Mouse (Mus musculus) liver, embryonic 14.5 days (tissue): Measurements from ENCODE around the gene Tmsb15a. TPM values are rescaled to one million over a fixed set of nuclear protein-coding genes. Genes with fewer than 3 reads are reported as not detected.
"Not testable (repeated sequence)": the region's sequence is repeated elsewhere in the genome, so short reads cannot be mapped to it uniquely, and the experiment has no call there.

Source experiments
- ATAC-seq: fragments of 200-750 bp; cut with Nextera tagmentation; 2 replicates; pipeline ENCODE4 v1.8.0; 2017; ENCODE audit warnings: moderate number of reproducible peaks, mild to moderate bottlenecking, moderate library complexity; ENCODE audit not compliant: insufficient read depth
- DNase-seq, 3 experiments: peaks; one replicate each; pipeline ENCODE4 v3.0.0-alpha.2; 2012 to 2013; ENCODE audit warnings: low read depth in 3 of 3, low spot score in 3 of 3
- H3K27ac ChIP-seq: fragments of 300-500 bp; sonication (generic); 2 replicates; pipeline ENCODE4 v1.5.1; 2014; ENCODE audit warnings: moderate library complexity, mild to moderate bottlenecking, control low read depth, inconsistent platforms
- H3K27me3 ChIP-seq: fragments of 300-500 bp; sonication (generic); 2 replicates; pipeline ENCODE4 v1.6.1; 2014; ENCODE audit warnings: mild to moderate bottlenecking, low read length, moderate library complexity; ENCODE audit not compliant: control insufficient read depth, insufficient read depth
- H3K36me3 ChIP-seq: fragments of 300-500 bp; sonication (generic); replicated peaks from 2 replicates; pipeline ENCODE4 v1.6.1; 2014; ENCODE audit warnings: low read depth; ENCODE audit not compliant: control insufficient read depth, insufficient read depth
- H3K4me1 ChIP-seq, 2 experiments: fragments of 200-500 bp in 1 of 2; fragments of 300-500 bp in 1 of 2; sonication (generic) in 1 of 2; replicated peaks; 2 replicates each; pipeline ENCODE4 v1.6.1; 2012 to 2014; ENCODE audit warnings: antibody characterized with exemption in 1 of 2, inconsistent platforms in 1 of 2, low read length in 1 of 2; ENCODE audit not compliant: control insufficient read depth in 2 of 2, insufficient read depth in 2 of 2
- H3K4me2 ChIP-seq: fragments of 300-500 bp; sonication (generic); 2 replicates; pipeline ENCODE4 v1.6.1; 2014; ENCODE audit warnings: low read depth, mild to moderate bottlenecking, control low read depth, moderate library complexity
- H3K4me3 ChIP-seq, 2 experiments: fragments of 200-500 bp in 1 of 2; fragments of 300-500 bp in 1 of 2; sonication (generic) in 1 of 2; 2 replicates each; pipeline ENCODE4 v1.5.1; 2012 to 2014; ENCODE audit warnings: low read depth in 2 of 2, low read length in 2 of 2, mild to moderate bottlenecking in 2 of 2, control low read depth in 1 of 2, inconsistent platforms in 1 of 2, moderate library complexity in 1 of 2; ENCODE audit not compliant: insufficient read depth in 1 of 2
- H3K9ac ChIP-seq: fragments of 300-500 bp; sonication (generic); replicated peaks from 2 replicates; pipeline ENCODE4 v1.6.1; 2014; ENCODE audit warnings: mild to moderate bottlenecking, control low read depth, moderate library complexity
- H3K9me3 ChIP-seq: fragments of 300-500 bp; sonication (generic); 2 replicates; pipeline ENCODE4 v1.6.1; 2016; ENCODE audit warnings: low read length, mixed read lengths; ENCODE audit not compliant: control insufficient read depth
- CTCF ChIP-seq: IDR thresholded peaks from 2 replicates; pipeline ENCODE4 v1.5.1; 2016; ENCODE audit warnings: antibody characterized with exemption, low read depth, control low read depth
- EP300 ChIP-seq: IDR thresholded peaks from 2 replicates; pipeline ENCODE4 v1.6.1; 2016; ENCODE audit warnings: antibody characterized with exemption, low read depth
- WGBS: fragments of 180-500 bp; shearing (Covaris S2); extraction: QIAGEN DNeasy Blood & Tissue Kit; methylation state at CpG from one replicate; pipeline ENCODE4 v1.1.7; 2014; ENCODE audit not compliant: insufficient replicate concordance; 5-methylcytosine and 5-hydroxymethylcytosine counted together
- polyA plus RNA-seq, 2 experiments: library from polyadenylated mRNA; depleted of rRNA in 1 of 2; stranded (reverse) in 1 of 2; unstranded in 1 of 2; fragments of >200 nt; fragmentation: Nextera tagmentation in 1 of 2; extraction: Ambion mirVana in 1 of 2; gene quantifications; 2 replicates each; pipeline versions ENCODE4 v1.2.1 to v1.2.3; 2012 to 2014

The Tmsb15a gene
- polyA plus RNA-seq (2012; rRNA removed) (not detected in 2 replicates), polyA plus RNA-seq (2014; fragmentation: Nextera tagmentation; extraction: Ambion mirVana) (not detected in 2 replicates)

- Histone ChIP-seq H3K4me1 (no peaks in the 10 kb centered on the region), H3K9me3 (no peaks in the 10 kb centered on the region), H3K27me3 (no peaks in the 10 kb centered on the region), H3K36me3 (no peaks in the 10 kb centered on the region), H3K4me3 (no peak within 1 kb of the TSS), H3K9ac (no peak within 1 kb of the TSS), H3K4me2 (no peak within 1 kb of the TSS), H3K27ac (no peak within 1 kb of the TSS)
- 66% methylated on average over 10 of the region's 10 CpGs for WGBS
- ATAC-seq: no peak
- DNase-seq: no peak
- TF ChIP-seq CTCF (no peak), EP300 (no peak)
Measured at GRCm38 (mm10) chrX:135725161-135725560, at the start of gene Tmsb15a. Tmsb15a (minus strand) TSS chrX:135725261.

DNA sequence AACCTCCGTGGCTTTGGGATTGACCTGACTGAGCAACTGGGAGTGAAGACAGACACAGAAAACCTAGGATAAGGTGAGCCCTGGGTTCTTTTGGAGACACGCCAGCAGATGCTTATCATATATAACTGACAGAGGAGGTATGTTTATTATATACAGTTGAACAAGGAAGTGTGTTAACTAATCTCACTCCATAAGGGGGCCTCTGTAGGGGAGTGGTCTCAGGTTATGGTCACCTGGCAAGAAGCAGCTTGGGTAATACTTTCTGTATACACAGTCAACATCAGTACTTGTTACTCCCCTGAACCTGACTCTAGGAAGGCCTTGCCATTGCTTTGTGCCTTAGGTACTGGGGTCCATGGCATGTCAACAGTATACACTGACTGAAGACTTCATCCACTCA lies 43.5 kb upstream of the Tmsb15a start:
- H3K36me3 ChIP-seq: no peaks in the 10 kb centered on the region
- H3K9me3 ChIP-seq: no peaks in the 10 kb centered on the region
- DNase-seq (no peak), ATAC-seq (no peak)
- TF ChIP-seq CTCF (no peak), EP300 (no peak)
- no peak overlapping the region for H3K4me2 ChIP-seq
- H3K4me3 ChIP-seq: no peak overlapping the region
- 55% methylated on average over 2 of the region's 2 CpGs for WGBS
- H3K27me3 ChIP-seq: no peaks in the 10 kb centered on the region
- no peak overlapping the region for H3K9ac ChIP-seq
- peaks cover 0 to 2% of the 10 kb centered on the region in 2 experiments; a peak in 1 of 4 replicates for H3K4me1 ChIP-seq
- H3K27ac ChIP-seq: no peak overlapping the region

DNA sequence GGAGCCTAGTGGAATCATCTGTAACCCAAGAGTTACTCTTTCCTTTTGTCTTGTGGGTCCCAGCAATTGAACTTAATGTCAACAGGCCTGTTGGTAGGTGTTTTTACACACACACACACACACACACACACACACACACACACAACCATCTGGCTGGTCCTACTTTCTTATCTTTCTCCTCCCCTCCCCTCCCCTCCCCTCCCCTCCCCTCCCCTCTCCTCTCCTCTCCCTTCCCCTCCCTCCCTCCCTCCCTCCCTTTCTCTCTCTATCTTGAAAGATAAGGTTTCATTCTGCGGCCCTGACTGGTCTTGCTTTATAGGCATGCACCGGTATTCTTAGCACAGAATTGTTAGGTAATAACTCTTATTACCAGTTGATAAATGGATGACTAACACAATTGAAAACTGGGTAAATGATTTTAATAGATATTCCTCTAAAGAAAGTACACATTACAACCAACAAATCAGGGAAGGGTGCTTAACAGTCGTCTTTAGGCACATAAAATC lies 43.0 kb upstream of the Tmsb15a start:
- Histone ChIP-seq H3K9me3 (no peaks in the 10 kb centered on the region), H3K4me3 (no peak overlapping the region), H3K27ac (no peak overlapping the region), H3K36me3 (no peaks in the 10 kb centered on the region), H3K4me1 (peaks cover 0 to 2% of the 10 kb centered on the region in 2 experiments; a peak in 1 of 4 replicates), H3K27me3 (no peaks in the 10 kb centered on the region), H3K4me2 (no peak overlapping the region), H3K9ac (no peak overlapping the region)
- ATAC-seq: peak; percentile 43; the same call in 1 of the 2 replicates
- no peak for TF ChIP-seq CTCF
- TF ChIP-seq EP300: no peak
- WGBS: 32% methylated on average over 3 of the region's 3 CpGs
- no peak for DNase-seq

- H3K9ac ChIP-seq: no peak overlapping the region
- H3K4me1 ChIP-seq: no peaks in the 10 kb centered on the region
- no peaks in the 10 kb centered on the region for H3K9me3 ChIP-seq
- TF ChIP-seq EP300 (no peak), CTCF (peak; percentile 39; the same call in 1 of the 2 replicates)
- DNase-seq: no peak
- no peak overlapping the region for H3K27ac ChIP-seq
- no peak overlapping the region for H3K4me3 ChIP-seq
- H3K27me3 ChIP-seq: no peaks in the 10 kb centered on the region
- no peak overlapping the region for H3K4me2 ChIP-seq
- H3K36me3 ChIP-seq: no peaks in the 10 kb centered on the region
- ATAC-seq: no peak
Measured at GRCm38 (mm10) chrX:135761707-135762106, 36.6 kb upstream of the Tmsb15a start.

DNA sequence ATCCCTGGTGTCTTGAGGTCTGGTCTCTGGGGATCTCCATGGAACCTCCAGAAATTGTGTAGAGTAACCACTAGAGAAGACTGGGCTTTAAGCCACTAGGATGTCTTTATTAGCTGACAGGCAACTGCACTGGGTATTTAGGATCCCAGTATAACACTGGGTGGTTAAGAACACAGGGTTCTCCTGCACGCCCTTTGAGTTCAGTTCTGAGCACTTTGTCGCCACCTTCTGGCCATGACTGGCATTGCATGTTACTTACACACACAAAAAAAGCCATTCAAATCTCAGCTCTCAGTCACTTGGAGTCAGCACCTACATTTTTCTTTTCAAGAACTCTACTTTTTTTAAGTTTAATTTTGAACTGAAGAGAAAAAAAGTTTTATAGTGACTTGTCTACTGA lies 27.8 kb upstream of the Tmsb15a start:
- WGBS: 3% methylated on average over 2 of the region's 2 CpGs
- H3K27me3 ChIP-seq: no peaks in the 10 kb centered on the region
- no peak overlapping the region for H3K4me3 ChIP-seq
- no peaks in the 10 kb centered on the region for H3K36me3 ChIP-seq
- ATAC-seq (no peak), DNase-seq (peak in 2 of 3 experiments; percentile 28 to 33)
- no peak overlapping the region for H3K9ac ChIP-seq
- H3K4me2 ChIP-seq: no peak overlapping the region
- TF ChIP-seq EP300: no peak
- TF ChIP-seq CTCF: peak; percentile 82
- no peaks in the 10 kb centered on the region for H3K9me3 ChIP-seq
- H3K27ac ChIP-seq: no peak overlapping the region
- no peaks in the 10 kb centered on the region for H3K4me1 ChIP-seq

DNA sequence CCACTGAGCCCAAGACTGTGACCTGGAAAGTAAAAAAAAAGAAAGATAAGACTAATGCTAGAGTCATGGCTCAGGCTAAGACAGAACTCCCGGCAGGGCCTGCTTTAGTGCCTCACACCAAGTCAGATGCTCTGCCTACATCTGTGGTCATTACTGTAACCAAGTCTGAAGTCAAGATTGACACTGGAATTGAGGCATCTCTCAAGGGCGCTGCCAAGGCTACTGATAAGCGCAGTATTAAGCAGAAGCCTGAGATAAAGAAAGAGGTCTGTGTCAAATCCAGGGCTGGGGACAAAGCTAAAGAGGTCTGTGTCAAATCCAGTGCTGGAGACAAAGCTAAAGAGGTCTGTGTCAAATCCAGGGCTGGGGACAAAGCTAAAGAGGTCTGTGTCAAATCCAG lies 20.3 kb upstream of the Tmsb15a start:
- WGBS: 82% methylated on average over 3 of the region's 3 CpGs
- H3K4me1 ChIP-seq: not testable (repeated sequence)

More for the DNA sequence above, 20.3 kb upstream of the Tmsb15a start:
- not testable (repeated sequence) for DNase-seq, H3K9ac ChIP-seq, H3K4me2 ChIP-seq, ATAC-seq, H3K4me3 ChIP-seq, H3K27me3 ChIP-seq, H3K27ac ChIP-seq, H3K9me3 ChIP-seq, H3K36me3 ChIP-seq
